Mouse (Mus musculus) heart, embryonic 15.5 days (tissue): ENCODE measurements around the gene Suclg2. TPM values are rescaled to one million over a fixed set of nuclear protein-coding genes. Genes with fewer than 3 reads are reported as not detected.

Source experiments
- ATAC-seq: fragments of 200-750 bp; cut with Nextera tagmentation; replicated peaks from 2 replicates; pipeline ENCODE4 v1.8.0; 2017; ENCODE audit warnings: low read depth, moderate TSS enrichment; ENCODE audit not compliant: insufficient number of reproducible peaks, insufficient read depth, low FRiP score
- H3K27ac ChIP-seq: fragments of 300-500 bp; sonication (generic); 2 replicates; pipeline ENCODE4 v1.5.1; 2015; ENCODE audit warnings: mild to moderate bottlenecking, inconsistent platforms
- H3K27me3 ChIP-seq: fragments of 300-500 bp; sonication (generic); 2 replicates; pipeline ENCODE4 v1.6.1; 2015; ENCODE audit warnings: inconsistent platforms
- H3K36me3 ChIP-seq: fragments of 300-500 bp; sonication (generic); 2 replicates; pipeline ENCODE4 v1.6.1; 2015; ENCODE audit warnings: mild to moderate bottlenecking, inconsistent platforms
- H3K4me1 ChIP-seq: fragments of 300-500 bp; sonication (generic); replicated peaks from 2 replicates; pipeline ENCODE4 v1.6.1; 2015; ENCODE audit warnings: inconsistent platforms
- H3K4me2 ChIP-seq: fragments of 300-500 bp; sonication (generic); 2 replicates; pipeline ENCODE4 v1.6.1; 2015; ENCODE audit warnings: inconsistent platforms, mild to moderate bottlenecking, moderate library complexity
- H3K4me3 ChIP-seq: fragments of 300-500 bp; sonication (generic); 2 replicates; pipeline ENCODE4 v1.5.1; 2015; ENCODE audit warnings: mild to moderate bottlenecking, inconsistent platforms
- H3K9ac ChIP-seq: fragments of 300-500 bp; sonication (generic); 2 replicates; pipeline ENCODE4 v1.6.1; 2015; ENCODE audit warnings: mild to moderate bottlenecking, inconsistent platforms
- H3K9me3 ChIP-seq: fragments of 300-500 bp; sonication (generic); replicated peaks from 2 replicates; pipeline ENCODE4 v1.6.1; 2016; ENCODE audit warnings: inconsistent platforms
- WGBS: fragments of 180-500 bp; shearing (Covaris S2); methylation state at CpG from one replicate; pipeline ENCODE4 v1.1.7; 2015; ENCODE audit warnings: mixed read lengths; 5-methylcytosine and 5-hydroxymethylcytosine counted together
- polyA plus RNA-seq: library from polyadenylated mRNA; unstranded; fragments of >200 nt; fragmentation: Nextera tagmentation; extraction: Ambion mirVana; gene quantifications from 2 replicates; pipeline ENCODE4 v1.2.1, GENCODE M21; 2015

Suclg2 gene
- polyA plus RNA-seq, 1 experiment from 2014 or later = 103 TPM

- H3K36me3 ChIP-seq = no peaks in the 10 kb centered on the region
- no peak overlapping the region for H3K27ac ChIP-seq
- no peak for ATAC-seq
- 87% methylated on average over 6 of the region's 6 CpGs for WGBS
- no peak overlapping the region for H3K9ac ChIP-seq
- no peaks in the 10 kb centered on the region for H3K27me3 ChIP-seq
- no peak overlapping the region for H3K4me3 ChIP-seq
- H3K4me2 ChIP-seq = no peak overlapping the region
- H3K4me1 ChIP-seq = no peaks in the 10 kb centered on the region; the same call in 1 of the 2 replicates
- H3K9me3 ChIP-seq = 0 out of 2 replicates have a peak, but pooled peaks cover 3% of the 10 kb centered on the region
Measured at GRCm38 (mm10) chr6:95668629-95669334, 49.8 kb downstream of the Suclg2 start.

- Histone ChIP-seq H3K36me3 (no peaks in the 10 kb centered on the region), H3K27ac (no peak overlapping the region), H3K4me3 (no peak overlapping the region), H3K27me3 (no peaks in the 10 kb centered on the region), H3K9me3 (no peaks in the 10 kb centered on the region), H3K4me2 (no peak overlapping the region), H3K4me1 (no peaks in the 10 kb centered on the region), H3K9ac (no peak overlapping the region)
- 94% methylated on average over 8 of the region's 8 CpGs for WGBS
- no peak for ATAC-seq
Measured at GRCm38 (mm10) chr6:95657671-95658070, 60.9 kb downstream of the Suclg2 start.

GRCm38 (mm10) chr6:95653662-95654061 lies 64.9 kb downstream of the Suclg2 start:
- Histone ChIP-seq H3K27me3 (no peaks in the 10 kb centered on the region), H3K9ac (no peak overlapping the region), H3K27ac (no peak overlapping the region), H3K4me2 (no peak overlapping the region), H3K4me1 (peaks cover 7% of the 10 kb centered on the region), H3K9me3 (no peaks in the 10 kb centered on the region), H3K4me3 (no peak overlapping the region), H3K36me3 (no peaks in the 10 kb centered on the region)
- ATAC-seq = no peak
- 78% methylated on average over 3 of the region's 3 CpGs for WGBS

GRCm38 (mm10) chr6:95652774-95653173 lies 65.8 kb downstream of the Suclg2 start:
- Histone ChIP-seq H3K36me3 (no peaks in the 10 kb centered on the region), H3K9ac (no peak overlapping the region), H3K27ac (no peak overlapping the region), H3K9me3 (no peaks in the 10 kb centered on the region), H3K4me1 (peaks cover 7% of the 10 kb centered on the region), H3K4me3 (no peak overlapping the region), H3K27me3 (no peaks in the 10 kb centered on the region), H3K4me2 (no peak overlapping the region)
- ATAC-seq = no peak
- 83% methylated on average over 6 of the region's 6 CpGs for WGBS

- Histone ChIP-seq H3K4me1 (peaks cover 7% of the 10 kb centered on the region), H3K9me3 (no peaks in the 10 kb centered on the region), H3K27ac (no peak overlapping the region), H3K27me3 (no peaks in the 10 kb centered on the region), H3K4me2 (no peak overlapping the region), H3K36me3 (no peaks in the 10 kb centered on the region), H3K4me3 (no peak overlapping the region), H3K9ac (no peak overlapping the region)
- no peak for ATAC-seq
- WGBS = 78% methylated on average over 6 of the region's 6 CpGs
Measured at GRCm38 (mm10) chr6:95651391-95651876, 67.2 kb downstream of the Suclg2 start.

- no peak overlapping the region for H3K4me2 ChIP-seq
- ATAC-seq = no peak
- H3K36me3 ChIP-seq = no peaks in the 10 kb centered on the region
- no peaks in the 10 kb centered on the region for H3K9me3 ChIP-seq
- H3K9ac ChIP-seq = no peak overlapping the region
- H3K4me1 ChIP-seq = peaks cover 7% of the 10 kb centered on the region
- no peaks in the 10 kb centered on the region for H3K27me3 ChIP-seq
- no peak overlapping the region for H3K4me3 ChIP-seq
- H3K27ac ChIP-seq = no peak overlapping the region
- WGBS = 56% methylated on average over 13 of the region's 13 CpGs
Measured at GRCm38 (mm10) chr6:95650082-95650722, 68.4 kb downstream of the Suclg2 start.

GRCm38 (mm10) chr6:95649123-95649663 lies 69.4 kb downstream of the Suclg2 start:
- Histone ChIP-seq H3K36me3 (no peaks in the 10 kb centered on the region), H3K27ac (no peak overlapping the region), H3K9me3 (no peaks in the 10 kb centered on the region), H3K4me2 (no peak overlapping the region), H3K9ac (no peak overlapping the region), H3K4me3 (no peak overlapping the region), H3K4me1 (peaks cover 7% of the 10 kb centered on the region), H3K27me3 (no peaks in the 10 kb centered on the region)
- no peak for ATAC-seq
- WGBS = 47% methylated on average over 10 of the region's 10 CpGs

GRCm38 (mm10) chr6:95637416-95637815 lies 81.2 kb downstream of the Suclg2 start:
- Histone ChIP-seq H3K4me3 (no peak overlapping the region), H3K9me3 (no peaks in the 10 kb centered on the region), H3K27ac (no peak overlapping the region), H3K4me2 (no peak overlapping the region), H3K9ac (no peak overlapping the region), H3K27me3 (no peaks in the 10 kb centered on the region), H3K4me1 (no peaks in the 10 kb centered on the region), H3K36me3 (no peaks in the 10 kb centered on the region)
- ATAC-seq = no peak
- WGBS = 91% methylated on average over 2 of the region's 2 CpGs

- 46% methylated on average over 2 of the region's 2 CpGs for WGBS
- no peaks in the 10 kb centered on the region for H3K36me3 ChIP-seq
- H3K9ac ChIP-seq = no peak overlapping the region
- H3K4me1 ChIP-seq = no peaks in the 10 kb centered on the region
- H3K27ac ChIP-seq = no peak overlapping the region
- no peaks in the 10 kb centered on the region for H3K9me3 ChIP-seq
- no peaks in the 10 kb centered on the region for H3K27me3 ChIP-seq
- no peak overlapping the region for H3K4me2 ChIP-seq
- H3K4me3 ChIP-seq = no peak overlapping the region
- no peak for ATAC-seq
Measured at GRCm38 (mm10) chr6:95635411-95635810, 83.2 kb downstream of the Suclg2 start.

- Histone ChIP-seq H3K27me3 (no peaks in the 10 kb centered on the region), H3K4me2 (no peak overlapping the region), H3K4me1 (no peaks in the 10 kb centered on the region), H3K4me3 (no peak overlapping the region), H3K36me3 (no peaks in the 10 kb centered on the region), H3K9me3 (no peaks in the 10 kb centered on the region), H3K27ac (no peak overlapping the region), H3K9ac (no peak overlapping the region)
- no peak for ATAC-seq
- WGBS = 91% methylated on average over 7 of the region's 7 CpGs
Measured at GRCm38 (mm10) chr6:95629071-95629470, 89.5 kb downstream of the Suclg2 start.

- H3K9me3 ChIP-seq = no peaks in the 10 kb centered on the region
- H3K4me1 ChIP-seq = no peaks in the 10 kb centered on the region
- no peak overlapping the region for H3K4me2 ChIP-seq
- H3K36me3 ChIP-seq = no peaks in the 10 kb centered on the region
- WGBS = 62% methylated on average over 2 of the region's 2 CpGs
- 0 out of 2 replicates have a peak, but pooled peaks have one; percentile 31 for ATAC-seq
- H3K9ac ChIP-seq = no peak overlapping the region
- H3K4me3 ChIP-seq = no peak overlapping the region
- H3K27ac ChIP-seq = no peak overlapping the region
- H3K27me3 ChIP-seq = no peaks in the 10 kb centered on the region
Measured at GRCm38 (mm10) chr6:95621821-95622220, 96.8 kb downstream of the Suclg2 start.
